Mouse (Mus musculus) liver, embryonic 14.5 days (tissue): ENCODE measurements around the gene Gm10718.
"Not testable (repeated sequence)": the region's sequence is repeated elsewhere in the genome, so short reads cannot be mapped to it uniquely, and the experiment has no call there.

Source experiments
- CTCF ChIP-seq: IDR thresholded peaks from 2 replicates; pipeline ENCODE4 v1.5.1; 2016; ENCODE audit warnings: antibody characterized with exemption, low read depth, control low read depth
- EP300 ChIP-seq: IDR thresholded peaks from 2 replicates; pipeline ENCODE4 v1.6.1; 2016; ENCODE audit warnings: antibody characterized with exemption, low read depth

GRCm38 (mm10) chr9:3015354-3015753, 8.0 kb upstream of the Gm10718 start, which contains the start of gene Gm10720:
- TF ChIP-seq CTCF, EP300: not testable (repeated sequence)
